Mouse (Mus musculus): ENCODE data around the gene Atf7.

Atf7 gene

DNA sequence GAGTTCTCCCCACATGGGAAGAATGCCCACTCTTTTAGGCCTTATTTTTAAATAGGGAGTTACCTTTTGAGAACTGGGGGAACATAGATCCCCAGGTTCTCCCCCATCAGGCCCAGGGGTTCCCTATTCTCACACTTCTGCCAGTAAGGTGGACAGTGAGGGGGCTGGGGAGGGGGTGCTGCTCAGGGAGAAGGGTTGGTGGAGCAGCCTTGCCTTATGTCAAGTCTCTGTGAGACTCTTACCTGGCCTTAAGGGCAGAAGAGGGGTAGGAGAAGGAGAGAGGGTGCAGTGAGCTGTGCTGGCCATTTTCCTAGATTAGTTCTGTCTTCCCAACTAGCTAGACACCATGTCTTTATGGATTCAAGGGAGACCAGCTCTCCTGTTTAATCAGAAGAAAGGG is 112.8 kb downstream of the Atf7 start:
- no peak for DNase-seq

DNA sequence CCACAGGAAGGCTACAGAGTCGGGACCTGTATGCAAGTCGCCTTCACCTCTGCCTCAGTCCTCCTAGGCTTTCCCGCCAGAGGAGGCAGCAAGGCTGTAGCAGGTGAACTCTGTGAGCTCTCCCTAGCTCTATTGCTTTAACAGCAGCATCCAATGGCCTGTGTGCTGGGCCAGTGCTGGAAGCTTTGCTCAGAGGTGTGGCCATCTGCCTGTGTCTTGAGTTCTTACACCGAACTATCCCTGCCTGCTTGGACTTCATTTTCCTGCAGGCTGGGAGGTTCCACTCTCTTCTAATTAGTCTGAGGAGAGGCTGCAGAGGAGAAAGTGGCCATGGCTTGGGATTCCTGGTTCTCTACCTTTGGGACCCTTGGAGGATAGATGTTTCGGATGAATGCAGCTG is 113.3 kb downstream of the Atf7 start:
- no peak for DNase-seq

DNA sequence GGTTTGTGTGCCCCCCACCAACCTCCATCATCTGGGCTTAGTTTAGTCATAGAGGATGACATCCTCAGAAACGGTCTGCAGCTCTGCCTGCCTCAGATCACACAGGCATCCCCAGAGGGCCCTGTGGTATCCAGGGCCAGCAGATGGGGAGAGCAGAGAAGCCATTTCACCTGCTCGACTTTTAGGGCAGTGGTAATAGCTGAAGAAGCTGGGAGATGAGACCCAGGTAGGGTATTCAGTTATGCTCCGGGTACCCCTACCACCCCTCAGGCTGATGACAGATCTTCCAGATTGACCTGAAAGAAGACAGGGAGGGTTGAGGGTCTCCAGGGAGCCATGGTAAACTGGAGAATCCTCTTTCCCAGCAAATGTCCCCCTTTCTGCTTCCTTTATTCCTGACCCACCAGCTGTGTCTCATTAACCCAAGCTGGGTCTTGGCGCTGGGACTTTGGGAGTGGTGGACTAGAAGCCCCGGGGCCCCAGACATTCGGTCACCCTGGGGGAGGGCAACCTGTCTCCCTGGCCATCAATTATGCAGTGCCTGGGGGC is 113.9 kb downstream of the Atf7 start:
- no peak for DNase-seq

DNA sequence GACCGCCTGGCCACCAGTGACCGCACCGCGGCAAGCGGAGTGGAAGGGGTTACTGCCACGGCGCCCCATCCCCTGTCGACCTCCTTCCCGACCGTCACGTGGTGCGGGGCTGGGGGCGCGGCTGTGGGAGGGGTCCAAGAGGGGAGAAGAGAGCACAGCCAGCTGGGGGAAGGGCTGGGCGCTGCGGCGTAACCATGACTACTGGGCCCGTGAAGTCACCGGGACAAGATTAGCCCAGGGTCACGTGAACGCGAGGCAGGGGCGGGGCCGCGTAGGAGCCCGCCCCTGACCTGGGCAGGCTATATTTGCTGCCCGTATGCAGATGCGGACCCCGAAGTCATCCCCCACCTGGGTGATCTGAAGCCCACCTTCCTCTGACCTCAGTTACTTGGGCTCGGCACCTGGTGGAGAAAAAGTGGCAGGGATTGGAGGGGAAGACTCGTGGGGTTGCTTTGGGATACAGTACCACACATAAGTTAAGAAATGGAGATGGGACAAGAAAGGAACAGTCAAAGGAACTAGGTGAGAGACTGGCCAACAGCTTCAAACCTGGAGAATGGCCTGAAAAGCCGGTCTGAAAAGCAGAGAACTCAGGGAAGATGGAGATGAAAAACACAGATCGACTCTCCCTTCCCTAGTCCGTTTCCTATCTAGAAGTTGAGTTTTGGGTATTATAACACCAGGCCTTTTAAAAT is 114.5 kb downstream of the Atf7 start:
- peak; percentile 74 for DNase-seq

DNA sequence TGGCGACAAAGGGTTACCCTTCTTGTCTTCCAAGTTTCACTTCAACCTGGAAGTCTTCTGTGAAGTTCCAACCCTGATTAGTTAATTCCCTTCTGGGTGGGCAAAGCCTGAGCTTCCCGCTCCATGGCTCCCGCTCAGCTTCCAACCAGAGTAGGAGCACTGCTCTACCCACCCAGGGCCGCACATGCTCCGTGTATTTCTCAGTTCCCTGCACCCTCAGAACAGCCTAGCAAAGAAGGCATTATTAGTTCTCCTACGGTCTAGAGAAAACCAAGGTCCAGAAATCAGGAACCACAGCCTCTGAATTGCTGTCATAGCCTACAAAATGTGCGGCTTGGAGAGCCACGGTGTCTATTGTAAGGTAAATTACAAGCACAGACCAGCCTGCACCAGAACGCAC is 115.2 kb downstream of the Atf7 start:
- DNase-seq = no peak

DNA sequence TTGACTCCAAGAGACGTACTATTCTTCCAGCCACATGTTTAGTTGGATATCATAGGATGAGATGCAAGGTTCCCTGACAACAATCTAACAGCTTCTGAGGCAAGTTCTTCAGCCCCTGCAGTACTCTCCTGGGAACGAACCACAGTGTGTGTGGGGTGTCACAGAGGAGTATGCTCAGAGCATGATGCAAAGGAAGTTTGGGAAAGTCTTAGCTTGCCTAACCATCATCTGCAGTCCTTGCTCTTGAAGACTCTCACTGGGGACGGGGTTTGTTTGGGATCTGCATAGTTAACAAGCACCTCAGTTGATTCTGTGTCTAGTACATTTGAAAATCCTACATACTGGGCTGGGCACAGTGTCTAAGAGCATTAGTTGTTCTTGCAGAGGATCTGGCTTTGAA is 116.9 kb downstream of the Atf7 start:
- DNase-seq = no peak

DNA sequence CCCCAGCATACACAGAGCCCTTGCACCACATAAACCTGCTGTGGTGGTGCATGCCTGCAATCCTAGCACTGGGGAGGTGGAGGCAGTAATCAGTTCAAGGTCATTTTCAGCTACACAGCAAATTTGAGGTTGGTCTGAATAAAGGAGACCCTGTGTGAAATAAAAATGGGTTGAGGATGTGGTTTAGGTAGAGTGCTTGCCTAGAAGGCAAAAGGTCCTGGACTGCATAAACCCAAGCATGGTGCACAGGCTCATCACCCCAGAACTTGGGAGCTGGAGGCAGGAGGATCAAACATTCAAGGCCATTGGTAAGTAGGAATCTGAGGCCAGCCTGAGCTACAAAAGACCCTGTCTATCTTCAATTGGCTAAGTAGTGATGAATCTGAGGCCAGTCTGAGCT is 117.7 kb downstream of the Atf7 start:
- no peak for DNase-seq

DNA sequence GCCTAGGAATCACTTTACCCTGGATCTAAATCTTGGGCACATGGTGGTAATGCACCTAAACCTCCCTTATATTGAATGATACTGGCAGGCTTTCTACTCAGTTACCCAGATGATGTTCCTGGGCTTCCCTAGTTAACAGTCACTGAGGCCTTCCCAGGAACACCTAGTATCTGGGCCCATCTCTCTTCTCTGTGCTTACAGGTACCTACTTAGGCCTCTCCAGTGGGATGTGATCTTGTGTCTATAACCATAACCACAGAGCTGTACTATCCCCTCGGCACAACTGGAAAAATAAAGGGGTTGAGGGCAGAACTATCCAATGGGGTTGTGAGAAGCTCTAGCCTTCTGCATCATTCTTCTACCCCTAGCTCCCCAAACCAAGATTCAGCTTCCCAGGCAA is 118.4 kb downstream of the Atf7 start:
- no peak for DNase-seq

DNA sequence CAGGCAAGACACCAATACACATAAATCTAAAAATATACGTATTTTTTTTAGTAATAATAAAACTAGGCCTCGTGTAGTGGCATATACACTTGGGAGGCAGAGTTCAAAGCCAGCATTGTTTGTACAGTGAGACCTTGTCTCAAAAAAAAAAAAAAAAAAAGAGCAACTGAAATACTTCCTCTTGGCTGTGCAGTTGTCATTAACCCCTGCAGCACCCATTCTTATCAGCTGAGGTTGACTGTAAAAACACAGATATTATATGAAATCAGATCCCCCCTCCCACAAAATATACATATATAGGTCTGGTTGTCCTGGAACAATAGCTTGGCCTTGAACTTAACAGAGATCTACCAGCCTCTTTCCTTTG is 118.8 kb downstream of the Atf7 start:
- no peak for DNase-seq

DNA sequence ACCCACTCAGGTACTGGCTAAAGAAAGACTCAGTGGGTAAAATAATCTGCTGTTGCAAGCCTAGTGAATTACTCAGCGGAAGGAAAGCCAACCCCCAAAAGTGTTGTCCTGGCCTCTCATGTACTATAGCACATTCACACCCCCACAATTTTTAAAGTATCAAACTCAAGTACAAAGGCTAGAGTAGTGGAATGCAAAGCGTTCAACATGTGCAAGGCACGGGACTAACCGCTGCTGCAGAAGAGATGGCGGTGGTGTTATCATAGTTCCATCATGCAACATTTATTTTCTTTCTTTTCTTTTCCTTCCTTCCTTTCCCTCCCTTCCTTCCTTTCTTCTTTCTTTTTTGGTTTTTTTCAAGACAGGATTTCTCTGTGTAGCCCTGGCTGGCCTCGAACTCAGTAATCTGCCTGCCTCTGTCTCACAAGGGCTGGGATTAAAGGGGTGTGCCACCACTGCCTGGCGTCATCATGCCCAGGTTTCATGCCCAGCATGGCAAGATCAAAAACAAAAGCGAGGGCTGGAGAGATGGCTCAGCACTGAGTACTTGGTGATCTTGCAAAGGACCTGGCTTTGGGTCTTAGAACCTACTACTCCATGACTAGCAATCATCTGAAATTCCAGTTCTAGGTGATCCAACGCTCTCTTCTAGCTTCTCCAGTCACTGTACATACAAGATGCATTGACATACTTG is 119.3 kb downstream of the Atf7 start:
- DNase-seq = no peak

DNA sequence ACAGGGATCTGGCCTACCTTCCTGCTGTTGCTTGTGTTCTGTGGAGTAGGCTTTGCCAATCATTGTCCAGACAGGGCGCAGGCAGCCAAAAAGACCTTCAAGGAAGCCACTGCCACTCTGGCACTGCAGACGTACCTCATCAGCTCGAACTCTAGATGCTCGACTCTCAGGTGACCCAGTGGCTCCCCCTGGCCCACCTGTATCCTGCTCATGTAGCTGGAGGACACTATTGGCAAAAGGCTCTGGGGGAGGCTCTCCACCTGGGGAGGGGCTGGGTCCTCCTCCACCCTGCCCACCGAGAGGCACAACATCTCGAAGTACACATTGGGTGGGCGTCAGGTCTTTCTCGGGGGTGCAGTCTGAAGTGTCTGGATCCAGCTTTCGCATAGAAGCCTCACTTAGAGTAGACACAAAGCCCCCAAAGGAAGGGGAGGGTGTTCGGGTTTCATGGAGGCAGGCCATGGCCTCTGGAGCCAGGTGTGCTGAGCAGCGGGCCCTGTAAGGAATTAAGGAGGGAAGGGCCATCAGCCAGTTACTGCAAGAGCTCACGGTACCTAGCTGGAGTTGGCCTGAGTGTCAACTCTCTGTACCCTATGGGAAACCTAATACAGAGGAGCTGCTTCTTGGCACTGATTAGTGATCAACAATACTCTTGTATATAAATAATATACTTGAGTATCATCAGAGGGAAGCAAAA is 120.0 kb downstream of the Atf7 start:
- DNase-seq = no peak

DNA sequence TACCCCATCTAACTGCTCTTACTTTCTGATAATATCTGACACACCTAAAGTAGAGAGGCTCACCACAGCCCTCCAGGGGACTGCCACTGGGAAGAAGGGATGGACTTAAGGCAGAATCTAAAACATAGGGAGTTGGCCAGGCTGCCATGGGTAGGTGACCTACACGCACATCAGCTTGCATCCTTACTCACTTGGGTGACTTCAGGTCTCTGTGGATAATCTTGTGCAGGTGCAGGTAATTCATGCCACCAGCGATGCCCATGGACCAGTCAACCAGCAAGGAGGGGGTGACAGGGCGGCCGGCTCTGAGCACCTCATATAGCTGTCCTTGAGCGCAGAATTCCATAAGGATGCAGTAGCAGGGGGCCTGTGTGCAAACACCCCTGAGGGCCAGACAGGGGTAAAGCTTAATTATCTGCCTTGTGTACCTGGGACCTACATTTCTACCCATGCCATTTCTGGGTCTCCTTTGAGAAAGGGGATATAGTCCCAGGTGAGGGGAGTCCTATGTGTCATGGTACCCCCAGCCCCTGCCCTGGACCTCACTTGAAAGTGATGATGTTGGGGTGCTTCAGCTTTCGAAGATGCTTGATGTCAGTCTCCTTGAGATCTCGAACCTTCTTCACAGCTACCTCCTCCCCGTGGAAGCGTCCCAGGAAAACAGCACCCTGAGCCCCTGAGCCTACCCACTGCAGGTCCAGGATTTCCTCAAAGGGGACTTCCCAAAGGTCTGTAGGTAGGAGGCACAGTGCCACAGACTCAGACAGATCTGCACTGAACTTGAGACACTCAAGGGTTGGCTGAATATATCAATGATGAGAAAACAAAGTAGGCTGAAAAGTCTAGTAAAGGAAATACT is 121.1 kb downstream of the Atf7 start:
- DNase-seq = no peak

DNA sequence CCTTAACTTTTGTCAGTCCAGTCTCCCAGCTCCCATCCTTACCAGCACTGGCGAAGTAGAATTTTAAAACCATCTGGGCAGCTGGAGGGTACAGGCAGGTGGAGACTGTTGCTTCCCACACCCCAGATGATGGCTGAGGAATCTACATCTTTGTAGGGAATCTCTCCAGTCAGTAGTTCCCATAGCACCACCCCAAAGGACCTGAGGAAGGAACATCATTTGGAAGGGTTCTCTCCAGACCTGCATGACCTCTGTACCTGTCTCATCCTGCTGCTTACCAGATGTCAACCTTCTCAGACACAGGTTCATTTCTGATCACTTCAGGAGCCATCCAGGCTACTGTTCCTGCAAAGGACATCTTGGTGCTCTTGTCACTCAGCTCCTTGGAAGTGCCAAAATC is 121.8 kb downstream of the Atf7 start, which contains the start of gene Gm10337:
Gene Gm10337 (plus strand): TSS at position 276 of the 400 bp plus-strand sequence.
- DNase-seq = no peak

DNA sequence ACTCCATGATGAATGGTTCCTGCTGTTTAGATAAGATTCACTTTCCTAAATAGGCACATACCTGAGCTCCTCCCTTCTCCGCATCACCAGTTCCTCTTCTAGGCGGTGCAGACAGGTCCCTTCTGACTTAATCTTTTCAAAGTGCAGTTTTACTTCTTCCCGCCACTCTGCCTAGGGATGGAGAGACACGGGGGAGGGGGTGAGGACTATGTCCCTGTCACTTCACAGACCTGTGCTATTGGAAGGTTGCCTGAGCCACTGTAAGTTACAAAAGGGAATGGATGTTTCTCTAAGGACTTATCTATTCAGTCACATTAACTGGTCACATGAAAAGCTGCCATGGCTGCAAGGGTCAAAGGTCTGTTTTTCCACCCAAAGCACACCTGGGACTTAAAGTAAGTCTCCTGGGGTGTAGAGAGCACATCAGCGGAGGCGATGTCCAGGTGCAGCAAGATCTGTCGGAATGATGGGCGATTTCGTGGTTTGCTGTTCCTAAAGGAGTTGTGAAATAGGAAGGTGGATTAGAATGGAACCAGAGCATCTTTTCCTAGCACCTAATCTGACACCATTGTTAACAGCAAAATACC is 122.9 kb downstream of the Atf7 start:
- no peak for DNase-seq

DNA sequence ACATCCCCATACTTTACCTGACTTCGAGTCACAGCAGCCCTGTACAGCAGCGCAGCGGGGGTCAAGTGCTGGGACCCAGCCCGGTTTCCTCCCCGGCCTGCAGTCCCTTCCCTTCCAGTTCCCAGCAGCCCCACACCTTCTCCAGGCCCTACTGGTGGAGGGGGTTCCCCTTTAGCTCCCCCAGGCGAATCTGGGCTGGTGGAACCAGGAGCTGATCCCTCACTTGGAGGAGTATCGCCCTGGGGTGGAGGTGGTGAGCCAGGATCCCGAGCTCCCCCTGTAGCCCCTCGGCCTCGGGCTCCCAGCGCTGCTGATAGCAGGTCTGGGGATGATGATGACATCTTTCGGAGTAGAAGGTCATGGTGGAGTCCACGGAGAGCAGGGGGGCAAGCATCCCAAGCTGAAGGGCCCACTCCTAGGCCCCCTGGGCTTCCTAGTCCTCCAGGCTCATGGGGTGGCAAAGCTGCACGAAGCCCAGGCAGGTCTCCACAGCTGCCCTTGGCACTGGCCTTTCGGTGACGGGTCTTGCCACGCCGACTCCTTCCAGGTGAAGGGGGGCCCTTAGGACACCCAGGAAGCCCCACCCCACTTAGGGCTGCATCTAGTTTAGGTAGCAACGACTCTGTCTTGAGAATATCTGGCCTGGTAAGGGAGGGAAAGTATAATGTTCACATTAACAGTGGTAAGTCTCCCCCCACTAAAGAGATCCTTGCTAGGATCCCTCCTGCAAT is 124.0 kb downstream of the Atf7 start:
- DNase-seq = no peak

DNA sequence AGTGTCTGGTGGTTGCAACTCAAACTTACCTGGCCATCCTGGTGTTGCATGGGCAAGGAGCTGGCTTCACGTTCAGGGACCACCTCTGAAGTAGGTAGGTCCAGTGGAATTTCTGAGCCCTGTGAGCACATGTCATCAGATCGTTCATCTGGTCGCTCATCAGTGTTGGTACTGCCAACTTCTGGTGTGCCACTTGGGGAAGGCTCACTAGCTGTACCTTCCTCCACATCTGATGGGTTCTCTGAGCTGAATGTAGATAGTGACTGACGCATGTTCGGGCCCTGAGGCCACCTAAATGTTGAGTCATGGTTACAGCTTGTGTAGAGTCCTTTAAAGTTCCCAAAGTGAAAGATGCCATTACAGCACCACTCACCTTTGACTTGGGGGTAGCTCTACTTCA is 124.8 kb downstream of the Atf7 start:
- no peak for DNase-seq

DNA sequence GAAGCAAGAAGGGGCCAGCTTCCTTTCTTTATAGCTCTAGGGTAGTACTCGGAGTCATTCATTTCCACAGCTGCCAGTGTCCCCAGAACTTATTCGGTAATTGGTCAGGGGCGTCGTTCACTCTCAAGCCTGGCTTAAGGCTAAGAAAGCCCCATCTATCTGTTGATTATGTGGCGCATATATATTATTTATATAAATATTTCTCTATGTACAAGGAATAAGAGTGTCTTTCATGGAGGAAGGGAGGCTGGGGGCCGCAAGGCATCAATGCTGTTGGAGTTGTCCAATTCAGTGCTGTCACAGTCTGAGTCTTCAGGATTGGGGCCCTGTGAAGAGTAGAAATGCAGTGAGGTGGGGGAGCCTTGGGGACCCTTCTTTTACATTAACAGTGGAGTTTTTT is 125.4 kb downstream of the Atf7 start:
- DNase-seq = no peak

DNA sequence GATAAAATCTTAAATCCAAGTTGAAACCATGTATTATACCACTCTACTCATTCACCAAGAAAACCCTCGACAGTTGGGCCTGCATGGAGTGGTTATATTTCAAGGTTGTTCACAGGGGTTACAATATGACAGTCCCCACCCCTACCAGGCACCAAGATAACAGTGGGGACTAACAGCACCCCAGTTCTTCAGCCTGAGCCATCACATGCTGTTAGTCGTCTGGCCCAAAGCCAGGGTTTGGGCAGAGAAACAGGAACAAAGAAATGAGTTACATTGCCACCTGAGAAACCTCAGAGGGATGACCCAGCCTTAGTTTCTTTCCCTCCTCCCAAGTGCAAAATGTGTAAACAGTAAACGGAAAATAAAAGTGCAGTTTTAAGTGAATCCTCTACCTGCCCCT is 125.9 kb downstream of the Atf7 start:
- no peak for DNase-seq

DNA sequence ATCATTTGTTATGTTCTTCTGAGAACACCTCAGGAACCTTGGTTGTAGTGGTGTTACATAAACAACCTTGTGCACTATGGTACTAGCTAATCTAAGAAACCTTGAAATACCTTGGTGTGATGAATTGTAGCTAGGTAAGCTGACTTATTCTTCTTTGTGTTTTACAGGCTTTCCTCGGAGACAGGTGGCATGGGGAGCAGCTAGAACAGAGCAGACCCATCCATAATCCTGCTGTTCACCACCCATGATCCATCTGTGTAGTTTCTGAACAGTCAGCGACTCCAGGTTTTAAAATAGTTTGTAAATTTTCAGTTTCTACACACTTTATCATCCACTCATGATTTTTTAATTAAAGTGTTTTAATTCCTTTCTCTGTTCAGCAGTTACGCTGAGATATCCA is 126.9 kb downstream of the Atf7 start:
- no peak for DNase-seq

DNA sequence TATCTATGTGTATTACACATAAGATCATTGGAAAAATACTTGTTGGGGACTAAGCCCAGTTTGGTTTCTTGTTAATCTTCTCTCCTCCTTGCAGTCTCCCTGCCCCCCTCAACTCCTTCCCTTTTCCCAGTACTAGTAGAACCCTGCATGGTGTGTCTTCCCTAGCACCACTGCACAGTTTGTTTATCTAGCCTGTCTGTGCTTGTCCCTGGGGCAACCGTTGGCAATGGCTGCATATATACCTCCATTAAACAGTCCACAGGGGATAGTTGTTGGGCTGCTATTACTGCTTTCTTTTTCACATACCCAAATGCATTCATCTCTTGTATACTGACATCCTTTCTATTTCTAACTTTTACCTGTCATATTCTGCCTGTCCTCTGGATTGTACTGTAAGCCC is 137.6 kb downstream of the Atf7 start:
- DNase-seq = no peak

DNA sequence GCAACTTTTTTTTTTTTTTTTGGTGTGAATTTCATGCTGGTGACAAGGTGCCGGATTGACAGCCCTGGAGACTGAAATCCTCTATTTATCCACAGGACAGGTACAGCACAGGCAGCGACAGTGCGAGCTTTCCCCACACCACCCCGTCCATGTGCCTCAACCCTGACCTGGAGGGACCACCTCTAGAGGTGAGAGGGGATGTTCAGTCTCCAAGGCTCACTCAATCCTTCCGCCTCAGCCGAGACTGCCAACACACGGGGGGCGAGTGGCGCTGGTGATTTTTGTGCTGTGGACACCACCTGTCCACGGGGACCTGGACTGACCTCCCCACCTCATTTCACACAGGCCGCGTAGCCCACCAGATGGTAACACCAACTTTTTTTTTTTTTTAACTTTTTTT is 139.4 kb downstream of the Atf7 start:
- DNase-seq = no peak

DNA sequence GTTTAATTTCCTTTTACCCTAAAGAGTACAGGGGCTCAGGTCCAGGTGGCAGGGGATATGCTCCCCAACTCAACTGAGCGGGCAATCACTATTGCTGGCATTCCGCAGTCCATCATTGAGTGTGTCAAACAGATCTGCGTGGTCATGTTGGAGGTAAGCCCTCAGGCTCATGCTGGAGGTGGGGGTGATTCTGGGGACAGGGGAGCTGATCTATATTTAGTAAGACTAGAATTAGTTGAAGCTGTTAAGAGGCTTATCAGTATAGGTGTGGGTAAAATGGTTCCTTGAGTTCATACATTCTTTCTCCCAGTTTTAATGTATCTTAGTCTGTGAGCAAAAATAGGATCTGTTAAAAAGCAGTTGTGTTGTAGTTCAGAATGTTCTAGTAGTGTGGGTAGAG is 142.1 kb downstream of the Atf7 start:
- DNase-seq = no peak
